Mouse (Mus musculus) layer of hippocampus, adult 11-12 months (tissue): ENCODE data around the gene Thap8.
A peak's percentile ranks its signal among the peaks of the same experiment; 100 is the strongest.

ENCODE experiments used
- DNase-seq: peaks from one replicate; pipeline ENCODE4 v3.0.0; 2022; ENCODE audit warnings: low spot score

Thap8 gene

DNA sequence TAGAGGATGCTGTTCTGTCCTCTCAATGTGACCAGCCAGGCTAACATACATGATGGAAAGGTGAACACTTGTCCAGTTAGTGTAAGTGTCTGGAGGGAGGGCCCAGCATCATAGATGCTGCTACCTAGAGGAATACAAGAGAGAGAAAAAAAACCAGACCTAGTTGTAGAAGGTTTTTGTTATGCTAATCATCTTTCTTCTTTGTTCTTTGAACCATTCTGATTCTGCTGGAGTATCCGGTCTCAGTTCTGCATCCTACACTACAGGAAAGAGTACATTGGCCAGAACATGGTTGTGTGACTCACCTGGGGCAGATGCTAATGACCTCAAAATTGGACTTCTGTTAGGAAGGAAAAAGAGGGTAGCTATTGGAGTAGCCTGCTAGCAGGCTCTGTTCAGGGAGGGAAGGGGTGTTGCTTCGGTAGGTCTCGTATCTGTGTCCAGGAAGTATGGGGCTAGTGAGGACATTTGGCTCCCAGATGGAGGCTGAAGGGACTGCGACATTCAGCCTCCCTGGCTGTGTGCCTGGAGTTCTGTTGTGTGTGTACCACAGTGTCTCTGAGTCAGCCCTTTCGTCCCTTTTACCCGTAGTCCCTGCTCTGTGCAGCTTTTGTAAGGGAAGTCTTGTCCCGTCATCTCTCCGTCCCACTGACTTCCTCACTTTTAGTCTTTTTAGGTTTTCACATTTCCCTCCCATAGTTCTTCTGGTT is 7.0 kb downstream of the Thap8 start:
- no peak for DNase-seq

DNA sequence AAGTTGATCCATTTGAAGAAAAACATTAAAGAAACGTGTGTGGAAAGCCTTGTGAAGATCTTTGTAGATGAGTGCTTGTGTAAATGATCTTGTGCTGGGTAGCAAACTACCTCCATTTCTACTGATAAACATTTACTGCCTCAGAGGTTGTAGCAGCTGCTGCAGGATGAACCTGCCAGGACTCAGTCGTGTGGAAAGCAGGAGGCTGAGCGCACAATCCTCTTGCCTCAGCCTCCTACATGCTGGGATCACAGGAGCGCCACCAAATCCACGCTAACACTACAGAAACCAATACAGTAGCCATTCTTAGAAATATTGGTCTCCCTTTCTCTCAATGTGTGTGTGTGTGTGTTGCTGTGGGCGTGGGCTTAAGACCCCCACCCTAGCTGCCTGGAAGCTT is 8.2 kb downstream of the Thap8 start:
- no peak for DNase-seq

DNA sequence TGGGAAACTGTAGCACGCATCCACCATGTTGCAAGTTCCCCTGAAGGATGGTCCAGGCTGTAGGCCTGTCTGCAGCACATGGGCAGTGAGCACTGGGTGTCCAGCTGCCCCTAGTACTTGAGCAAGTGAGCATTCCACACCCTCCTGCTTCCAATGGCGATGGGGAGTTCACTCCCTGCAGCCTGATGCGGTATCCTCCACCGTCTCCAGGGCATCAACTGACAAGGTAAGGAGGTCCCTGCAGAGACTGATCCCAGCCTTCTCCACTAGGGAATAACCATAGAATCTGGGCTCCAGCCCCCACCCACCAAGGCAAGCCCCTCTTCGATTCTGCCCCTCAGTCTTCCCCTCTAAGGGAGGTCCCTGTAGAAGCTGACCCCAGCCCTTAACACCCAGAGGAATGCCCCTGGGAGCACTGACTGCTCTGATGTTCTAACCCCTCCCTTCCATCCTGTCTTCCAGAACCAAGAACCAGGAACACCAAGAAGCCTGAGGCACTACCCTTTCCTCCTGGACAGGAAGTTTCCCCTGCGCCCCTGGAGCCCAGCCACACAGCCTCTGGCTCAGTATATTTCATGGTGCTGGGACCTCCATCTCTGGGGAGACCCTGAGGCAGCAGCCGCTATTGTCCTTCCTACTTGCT is 9.3 kb downstream of the Thap8 start:
- DNase-seq = no peak

DNA sequence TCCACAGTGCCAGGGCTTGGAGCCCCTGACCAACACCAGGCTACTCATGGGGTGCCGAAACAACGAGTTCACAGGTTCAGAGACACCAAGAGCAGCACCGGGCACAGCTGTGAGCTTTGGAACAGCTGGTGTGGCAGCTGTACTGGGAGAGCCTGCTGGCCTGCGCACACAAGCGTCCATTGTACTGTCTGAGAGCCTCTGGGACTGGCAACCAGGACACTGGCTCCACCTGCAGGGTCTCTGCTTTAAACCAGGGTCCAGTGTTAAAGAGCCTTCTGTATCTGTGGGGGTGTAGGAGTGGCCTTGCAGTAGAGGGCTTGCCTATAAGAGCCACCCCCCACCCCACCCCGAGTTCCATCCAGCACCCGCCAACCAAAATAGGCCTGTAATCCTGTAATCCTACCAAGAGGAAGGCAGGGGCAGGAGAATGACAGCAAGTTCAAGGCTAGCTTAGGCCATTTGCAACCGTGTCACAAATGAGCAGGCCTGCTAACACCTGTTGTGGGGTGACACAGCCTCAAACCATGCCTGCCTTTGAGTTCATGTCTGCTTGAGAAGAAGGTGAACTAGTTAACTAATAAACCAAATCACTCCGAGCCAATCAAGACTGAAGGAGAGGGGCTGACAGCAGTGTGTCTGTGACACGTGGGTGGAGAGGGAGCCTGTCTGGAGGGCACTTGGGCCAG is 10.0 kb downstream of the Thap8 start:
- peak; percentile 70 for DNase-seq

DNA sequence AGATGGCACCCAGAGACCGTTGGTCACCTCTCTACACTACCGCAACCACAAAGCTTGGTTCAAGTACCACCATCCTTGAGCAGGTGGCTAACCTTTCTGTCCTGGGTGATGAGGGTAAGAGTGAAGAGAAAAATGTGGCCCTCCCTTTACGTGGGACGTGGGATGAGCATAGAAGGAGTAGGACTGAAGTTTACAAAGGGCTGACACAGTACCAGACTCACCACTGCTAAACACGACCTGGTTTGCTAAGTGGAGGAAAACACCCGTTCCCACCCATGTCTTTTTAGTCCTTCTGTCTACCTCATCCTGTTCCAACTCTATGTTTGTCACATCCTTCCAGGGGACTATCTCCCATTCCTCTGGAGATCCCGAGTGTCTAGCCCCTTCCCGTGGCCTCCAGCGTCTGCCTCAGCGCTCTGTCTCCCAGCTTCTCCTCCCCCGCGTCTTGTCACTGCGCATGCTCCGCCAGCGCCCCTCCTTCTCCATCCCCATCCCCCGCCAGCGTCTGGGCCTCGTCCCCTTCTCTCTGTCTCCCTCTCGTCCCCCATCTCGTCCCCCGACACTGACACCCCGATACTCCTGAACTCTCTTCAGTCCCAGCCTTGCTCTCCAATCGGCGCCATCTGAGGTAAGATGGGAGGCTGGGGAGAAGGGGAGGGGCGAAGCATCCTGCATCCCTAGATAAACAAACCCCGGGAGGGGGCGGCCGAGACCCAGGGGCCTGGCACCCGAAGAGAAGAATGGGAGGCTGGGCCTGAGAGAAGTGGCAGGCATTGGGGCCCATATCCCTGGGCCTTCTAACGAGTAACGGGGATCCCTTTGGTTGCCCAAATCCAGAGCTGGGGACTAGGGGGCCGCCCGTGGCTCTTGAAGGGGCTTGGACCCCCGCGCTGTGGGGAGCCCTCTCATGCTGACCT is 11.6 kb downstream of the Thap8 start, which contains the start of gene Clip3:
TSS of gene Clip3 (plus strand) at position 514 of the 917 bp plus-strand sequence.
- DNase-seq = peak; percentile 91

DNA sequence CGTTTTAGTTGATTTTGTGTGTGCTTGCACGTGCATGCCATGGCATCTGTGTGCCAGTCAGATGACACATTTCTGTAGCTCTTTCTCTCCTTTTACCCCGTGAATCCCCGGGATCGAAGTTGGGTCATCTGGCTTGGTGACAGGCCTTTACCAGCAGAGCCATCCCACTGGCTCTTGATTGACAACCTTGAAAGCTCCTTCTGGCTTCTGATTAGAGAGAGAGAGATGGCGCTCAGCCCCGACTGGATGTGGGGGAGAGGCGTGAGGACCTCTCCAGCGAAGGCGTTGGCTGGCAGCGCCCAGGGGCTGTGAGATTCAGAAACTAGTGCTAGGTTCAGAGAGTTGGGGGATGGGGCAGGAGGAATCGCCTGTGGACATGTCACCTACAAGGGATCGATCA is 13.9 kb downstream of the Thap8 start:
- DNase-seq = no peak

DNA sequence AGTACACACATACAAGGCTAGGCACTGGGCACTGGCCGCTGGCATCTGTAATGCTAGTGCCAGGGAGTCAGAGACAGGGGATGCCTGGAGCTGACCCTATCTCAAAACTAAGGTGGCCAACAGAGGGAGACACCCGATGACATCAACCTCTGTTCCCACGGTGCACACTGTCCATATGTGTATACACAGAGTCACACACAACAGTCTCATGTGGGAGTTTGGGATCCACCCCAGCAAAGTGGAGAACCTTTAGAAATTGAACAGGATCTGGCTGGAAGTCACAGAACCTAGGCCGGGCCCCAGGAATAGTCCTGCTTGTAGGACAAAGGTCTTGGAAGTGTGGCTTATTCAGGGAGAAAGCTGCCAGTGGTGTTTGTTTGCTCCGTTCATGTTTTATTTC is 14.4 kb downstream of the Thap8 start:
- DNase-seq = no peak

DNA sequence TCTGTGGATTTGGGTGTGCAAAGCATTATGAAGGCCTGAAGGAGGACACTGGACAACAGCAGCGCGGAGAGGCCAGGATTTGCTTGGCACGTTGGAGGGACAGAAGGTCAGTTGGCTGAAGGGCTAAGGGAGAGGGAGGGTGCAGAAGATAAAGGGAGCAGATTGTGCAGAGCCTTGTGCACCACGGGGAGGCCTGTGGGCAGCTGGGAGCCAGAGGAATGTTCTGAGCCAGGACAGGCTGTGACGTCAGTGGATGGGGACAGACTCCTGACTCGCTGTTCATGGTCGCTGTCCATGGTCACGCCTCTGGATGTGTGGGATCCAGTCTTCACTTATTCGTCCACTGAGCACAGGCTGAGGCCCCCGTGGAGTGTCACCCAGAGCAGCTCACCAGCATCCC is 15.2 kb downstream of the Thap8 start:
- DNase-seq = no peak

DNA sequence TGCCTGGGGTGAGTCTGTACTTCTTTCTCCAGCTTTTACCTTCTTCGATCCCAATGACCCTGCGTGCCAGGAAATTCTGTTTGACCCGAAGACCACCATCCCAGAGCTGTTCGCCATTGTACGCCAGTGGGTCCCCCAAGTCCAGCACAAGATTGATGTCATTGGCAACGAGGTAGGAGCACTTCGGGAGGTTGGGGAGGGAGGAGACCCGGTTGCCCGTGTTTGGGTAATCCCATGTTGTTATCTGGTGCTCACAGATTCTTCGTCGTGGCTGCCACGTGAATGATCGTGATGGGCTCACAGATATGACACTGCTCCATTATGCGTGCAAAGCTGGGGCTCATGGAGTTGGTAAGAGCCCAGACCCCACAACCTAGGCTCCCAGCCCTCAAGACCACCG is 16.9 kb downstream of the Thap8 start:
- no peak for DNase-seq

DNA sequence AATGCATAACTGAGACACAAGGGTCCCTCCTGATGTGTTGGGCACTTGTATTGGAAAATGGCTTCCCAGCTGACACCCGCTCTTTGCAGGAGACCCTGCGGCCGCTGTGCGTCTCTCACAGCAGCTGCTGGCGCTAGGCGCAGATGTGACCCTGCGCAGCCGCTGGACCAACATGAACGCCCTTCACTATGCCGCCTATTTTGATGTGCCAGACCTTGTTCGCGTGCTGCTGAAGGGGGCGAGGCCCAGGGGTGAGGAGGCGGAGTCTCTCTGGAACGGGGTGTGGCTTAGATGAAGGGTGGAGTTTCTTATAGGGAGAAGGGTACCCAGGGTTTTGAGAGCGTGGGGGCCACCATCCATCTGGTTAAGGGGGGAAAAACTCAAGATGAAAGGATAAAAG is 17.4 kb downstream of the Thap8 start:
- no peak for DNase-seq

DNA sequence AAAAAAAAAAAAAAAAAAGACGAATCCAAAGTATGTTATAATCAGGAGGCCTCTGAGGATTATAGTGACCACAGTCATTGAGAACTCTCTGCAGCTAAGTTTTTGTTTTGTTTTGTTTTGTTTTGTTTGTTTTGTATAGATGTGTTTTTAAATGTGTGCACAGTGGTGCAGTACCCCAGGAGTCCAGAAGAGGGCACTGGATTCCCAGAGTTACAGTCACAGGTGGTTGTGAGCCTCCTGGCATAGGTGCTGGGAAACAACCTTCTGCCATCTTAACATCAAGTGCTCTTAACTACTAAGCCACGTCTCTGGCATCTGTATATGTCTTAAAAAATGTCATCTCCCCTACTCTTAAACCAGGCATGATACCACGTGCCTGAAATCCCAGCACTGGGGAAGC is 21.0 kb downstream of the Thap8 start:
- DNase-seq = no peak

DNA sequence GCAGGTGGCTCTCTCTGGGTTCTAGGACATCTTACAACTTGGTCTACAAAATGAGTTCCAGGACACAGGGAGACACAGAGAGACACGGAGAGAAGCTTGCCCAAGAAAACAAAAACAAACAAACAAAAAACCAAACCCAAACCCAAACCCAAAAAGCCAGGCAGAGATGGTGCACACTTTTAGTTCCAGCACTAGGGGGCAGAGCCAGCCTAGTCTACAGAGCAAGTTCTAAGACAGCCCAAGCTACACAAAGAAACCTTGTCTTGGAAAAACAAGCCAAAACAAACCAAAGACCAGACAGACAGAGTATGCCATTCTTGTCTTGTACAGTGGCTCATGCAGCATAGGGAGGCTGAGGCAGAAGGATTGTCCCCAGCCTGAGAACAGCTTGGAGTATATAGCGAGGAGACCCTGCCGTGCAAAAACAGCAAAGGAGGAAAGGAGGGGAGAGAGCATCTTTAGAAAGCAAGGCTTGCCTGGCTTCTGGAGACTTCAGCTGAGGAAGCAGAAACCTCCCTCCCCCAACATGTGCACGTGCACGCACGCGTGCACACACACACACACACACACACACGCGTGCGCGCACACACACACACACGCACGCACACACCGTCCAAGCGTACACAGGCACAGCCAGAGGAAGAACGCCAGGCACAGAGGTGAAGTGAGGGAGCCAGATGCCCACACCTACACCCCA is 26.3 kb downstream of the Thap8 start:
- no peak for DNase-seq

DNA sequence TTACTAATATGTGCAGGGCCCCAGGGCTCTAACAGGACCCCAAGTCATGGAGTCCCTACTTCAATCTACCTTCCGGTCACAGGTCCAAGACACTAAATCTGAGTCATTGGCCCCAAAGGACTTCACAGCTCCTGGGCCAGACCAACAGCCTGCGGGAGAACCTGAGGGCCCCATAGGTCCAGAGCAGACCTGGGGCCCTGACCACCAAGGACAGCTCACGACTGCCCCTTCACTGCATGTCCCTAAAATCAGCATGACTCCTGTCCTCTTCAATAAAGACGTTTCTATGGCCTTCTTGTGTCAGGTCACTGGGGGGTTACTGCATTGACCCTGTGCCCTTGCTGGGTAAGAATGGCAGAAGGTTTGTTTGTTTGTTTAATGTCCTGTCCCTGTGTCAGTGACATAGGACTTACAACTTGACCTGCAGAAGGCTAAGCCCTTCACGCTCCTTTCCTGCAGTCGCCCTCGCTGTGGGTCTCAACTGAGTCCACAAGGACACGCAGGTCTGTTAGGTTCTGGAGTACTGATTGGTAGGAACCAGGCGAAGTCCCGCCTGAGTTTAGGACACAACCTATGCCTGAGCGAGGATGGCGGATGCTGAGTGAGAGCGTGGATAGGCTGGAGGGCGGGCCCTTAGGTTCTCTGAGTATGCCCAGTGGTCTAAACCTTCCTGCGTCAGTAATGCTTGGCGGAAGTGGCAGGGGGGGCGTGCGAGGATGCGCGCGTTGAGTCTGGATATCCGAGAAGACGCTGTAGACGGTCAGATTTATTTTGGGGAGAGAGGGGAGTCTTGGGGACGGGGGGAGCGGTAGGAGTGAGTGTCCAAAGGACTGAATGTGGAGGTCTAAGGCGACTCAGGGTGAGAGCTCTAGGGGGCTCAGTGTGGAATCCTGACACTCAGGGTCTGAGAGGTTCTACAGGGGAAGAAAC is 28.4 kb downstream of the Thap8 start, which contains the start of gene Alkbh6:
TSS of gene Alkbh6 (plus strand) at position 642 of the 930 bp plus-strand sequence.
- peak; percentile 96 for DNase-seq

DNA sequence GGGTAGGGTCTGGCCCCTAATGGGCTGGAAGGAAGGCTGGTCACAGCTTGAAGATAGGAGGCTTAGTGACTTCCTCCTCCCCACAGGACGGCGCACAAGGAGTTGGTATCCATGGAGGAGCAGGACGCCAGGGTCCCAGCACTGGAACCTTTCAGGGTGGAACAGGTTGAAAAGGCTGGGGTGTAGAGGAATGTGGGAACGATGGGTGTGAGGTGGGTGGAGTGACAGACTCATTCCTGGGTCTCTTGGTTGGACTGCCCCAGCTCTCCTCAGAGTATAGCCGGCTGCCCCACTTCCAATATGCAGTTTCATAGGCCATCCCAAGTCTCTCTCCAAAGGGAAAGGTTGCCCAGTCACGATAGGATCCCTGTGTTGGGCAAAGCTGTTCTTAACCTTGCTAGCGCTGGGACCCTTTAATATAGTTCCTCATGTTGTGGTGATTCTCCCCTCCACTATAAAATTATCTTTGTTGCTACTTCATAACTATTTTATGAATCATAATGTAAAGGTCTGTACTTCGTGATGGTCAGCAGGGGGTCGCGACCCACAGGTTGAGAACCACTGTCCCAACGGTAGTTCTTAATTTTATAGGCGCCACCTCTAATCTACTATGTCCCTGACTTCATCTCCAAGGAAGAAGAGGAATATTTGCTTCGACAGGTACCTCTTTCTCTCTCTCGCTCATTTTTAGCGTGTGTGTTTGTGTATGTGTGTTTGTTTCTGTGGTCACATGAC is 29.7 kb downstream of the Thap8 start:
- no peak for DNase-seq

DNA sequence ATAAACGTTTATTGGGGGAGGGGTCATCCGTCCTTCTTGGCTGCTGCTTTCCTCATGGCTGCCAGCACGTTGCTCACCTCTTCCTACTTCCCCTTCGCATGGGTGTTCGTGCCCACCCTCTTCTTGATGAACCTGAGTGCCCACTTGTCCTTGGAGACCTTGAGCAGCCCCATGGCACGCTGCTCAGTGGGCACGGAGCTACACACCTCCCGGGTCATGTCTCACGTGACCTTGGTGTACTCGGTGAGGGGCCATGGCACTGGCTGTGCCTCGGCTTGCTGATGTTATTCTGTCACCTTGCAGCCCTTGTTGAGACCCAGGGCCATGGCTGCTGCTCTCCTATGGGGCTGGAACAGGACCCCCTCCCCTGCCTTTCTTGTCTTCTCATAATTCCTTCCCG is 30.2 kb downstream of the Thap8 start:
- no peak for DNase-seq

DNA sequence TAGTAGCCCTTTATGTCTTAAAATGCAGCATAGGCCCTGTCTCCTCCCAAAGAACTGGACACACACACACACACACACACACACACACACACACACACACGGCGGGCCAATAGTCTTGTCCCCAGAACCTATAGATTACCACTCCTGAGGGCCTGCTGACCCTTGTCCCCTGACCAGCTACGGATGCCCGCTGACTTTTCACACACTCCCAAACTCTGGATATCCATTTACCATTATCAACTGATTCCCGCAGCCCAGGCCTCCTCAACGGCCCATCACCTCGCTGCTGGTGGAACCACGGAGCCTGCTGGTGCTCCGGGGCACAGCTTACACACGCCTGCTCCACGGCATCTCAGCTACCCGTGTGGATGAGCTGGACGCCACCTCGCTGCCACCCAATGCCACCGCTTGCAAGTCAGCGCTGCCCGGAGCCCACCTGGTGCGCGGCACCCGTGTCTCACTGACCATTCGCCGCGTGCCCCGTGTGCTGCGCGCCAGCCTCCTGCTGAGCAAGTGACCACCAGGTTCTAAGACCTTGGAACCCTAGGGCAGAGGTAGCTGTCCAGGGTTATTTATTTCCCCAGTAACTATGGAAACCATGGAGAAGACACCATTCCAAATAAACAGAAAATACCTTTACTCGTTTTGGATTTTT is 33.9 kb downstream of the Thap8 start:
- no peak for DNase-seq

DNA sequence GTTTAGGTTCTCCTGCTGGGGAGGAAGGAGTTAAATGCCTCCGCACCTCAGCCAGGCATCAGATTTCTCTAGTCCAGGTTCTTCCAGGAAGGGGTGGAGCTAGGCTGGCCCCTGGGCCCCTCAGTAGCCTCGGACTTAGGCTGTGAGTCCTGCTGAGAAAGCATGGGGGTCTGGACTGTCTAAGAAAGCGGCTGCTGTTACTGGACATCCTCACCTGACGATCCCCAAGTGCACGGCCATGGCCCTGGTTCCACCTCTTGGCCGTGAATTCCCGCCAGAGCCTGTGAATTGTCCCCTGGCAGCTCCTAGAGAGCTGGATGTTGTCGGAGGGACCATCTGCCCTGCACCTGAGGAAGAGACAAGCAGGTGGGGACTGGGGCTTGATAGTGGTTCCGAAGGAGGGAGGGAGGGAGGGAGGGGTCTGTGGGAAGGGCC is 34.8 kb downstream of the Thap8 start, which contains the start of gene Syne4:
TSS of gene Syne4 (plus strand) at position 87 of the 435 bp plus-strand sequence.
- DNase-seq = no peak

DNA sequence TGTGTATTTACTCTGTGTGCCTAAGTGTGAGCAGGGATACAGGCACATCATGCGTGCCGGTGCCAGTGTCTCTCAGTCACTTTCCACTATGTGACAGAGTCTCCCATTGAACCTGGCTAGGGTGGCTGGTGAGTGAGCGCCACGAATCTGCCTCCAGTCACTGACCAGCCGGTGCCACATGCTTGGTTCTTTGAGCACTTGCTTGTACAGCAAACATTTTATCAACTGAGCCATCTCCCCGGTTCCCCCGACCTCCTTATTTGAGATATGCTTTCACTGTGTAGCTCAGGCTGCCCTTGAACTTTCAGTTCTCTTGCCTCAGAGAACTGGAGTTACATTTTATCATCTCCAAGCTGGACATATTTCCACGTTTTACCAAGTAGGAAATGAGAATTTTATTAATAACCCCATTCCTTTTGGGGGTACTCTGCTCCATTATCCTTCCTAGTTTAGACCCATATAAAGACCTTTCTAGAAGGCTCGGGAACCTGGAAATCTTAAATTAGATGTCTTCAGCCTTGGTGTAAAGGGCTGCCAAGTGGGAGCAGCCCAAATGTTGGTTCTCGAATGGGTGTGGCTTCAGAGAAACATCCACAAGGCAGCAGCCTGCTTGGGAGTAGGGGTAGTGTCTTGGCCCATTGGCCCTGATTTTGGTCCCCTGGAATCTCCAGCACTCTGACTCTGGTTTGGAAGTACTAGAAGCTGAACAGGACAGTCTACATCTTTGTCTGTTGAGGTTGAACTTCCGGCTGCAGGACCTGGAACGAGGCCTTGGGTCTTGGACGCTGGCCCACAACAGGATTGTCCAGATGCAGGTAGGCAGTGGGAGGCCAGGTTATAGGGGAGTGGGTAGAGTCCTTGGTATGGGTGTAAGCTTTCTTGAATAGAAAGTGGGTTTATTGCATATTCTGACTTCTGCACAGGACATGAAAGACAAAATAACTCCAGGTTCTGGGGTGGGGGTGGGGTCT is 36.0 kb downstream of the Thap8 start:
- no peak for DNase-seq
